Comparison of ENCODE assay signal across 8 mouse cellular contexts in genomic region chr11:23770510-23770759, GRCm38 (mm10). TPM values are rescaled to one million over a fixed set of nuclear protein-coding genes. Genes with fewer than 3 reads are reported as not detected.
DNase-seq lines count a peak whose midpoint lies in the region; ATAC-seq and TF ChIP-seq lines count a peak whose summit lies in the region.

No protein-coding gene starts in this region.

- TF ChIP-seq CTCF in Patski (IDR thresholded peaks at IDR 0.05): no peak

- peak overlapping the region; percentile 92 for H3K9ac ChIP-seq in heart, embryonic 16.5 days (ENCODE audit: low read length)
- peak overlapping the region; percentile 72 for H3K9ac ChIP-seq in midbrain, embryonic 11.5 days (ENCODE audit: low read length)

- peaks cover 6% of the 10 kb centered on the region; the same call in 1 of the 2 replicates for H3K4me1 ChIP-seq in heart, embryonic 16.5 days (ENCODE audit: control insufficient read depth, insufficient read depth, low read length)
- peaks cover 12% of the 10 kb centered on the region for H3K4me1 ChIP-seq in hindbrain, embryonic 10.5 days (replicated peaks)
- H3K4me1 ChIP-seq in midbrain, embryonic 11.5 days (ENCODE audit: control insufficient read depth, insufficient read depth, low read length): peaks cover 2% of the 10 kb centered on the region; the same call in 1 of the 2 replicates

- POLR2A ChIA-PET in Patski (lab: Charles Lee): interaction anchor here (1.2 kb wide), 1 partner anchor 105 kb away, joined by 3 read pairs; the partner anchor contains the start of genes Pex13 and Pus10

- in situ Hi-C loops in Patski (cut with MboI; ENCODE audit: low pct_unique_long_range_greater_than_20kb): loop anchor here (25.0 kb wide), 1 partner anchor 783 kb away; the partner anchor contains the start of genes Cct4, Commd1 and Gm28048

- no peak for ATAC-seq in heart, embryonic 16.5 days (replicated peaks; ENCODE audit: extremely low read depth, insufficient read depth, low FRiP score)
- peak; percentile 1 for ATAC-seq in Patski
- no peak for ATAC-seq in midbrain, embryonic 11.5 days (ENCODE audit: low FRiP score)

- no peaks in the 10 kb centered on the region for H3K27me3 ChIP-seq in heart, embryonic 16.5 days (ENCODE audit: control insufficient read depth, insufficient read depth, low read length)
- H3K27me3 ChIP-seq in Patski: no peaks in the 10 kb centered on the region
- H3K27me3 ChIP-seq in hindbrain, embryonic 10.5 days (ENCODE audit: insufficient read depth, poor library complexity, severe bottlenecking): peaks cover 21% of the 10 kb centered on the region
- no peaks in the 10 kb centered on the region for H3K27me3 ChIP-seq in midbrain, embryonic 11.5 days (ENCODE audit: control insufficient read depth, insufficient read depth, low read length)

- H3K36me3 ChIP-seq in heart, embryonic 16.5 days (ENCODE audit: control insufficient read depth, insufficient read depth): no peaks in the 10 kb centered on the region
- no peaks in the 10 kb centered on the region for H3K36me3 ChIP-seq in hindbrain, embryonic 10.5 days
- H3K36me3 ChIP-seq in midbrain, embryonic 11.5 days (ENCODE audit: control insufficient read depth, insufficient read depth, low read length): no peaks in the 10 kb centered on the region

- H3K4me3 ChIP-seq in heart, embryonic 16.5 days (ENCODE audit: low read length): peak overlapping the region; percentile 86
- H3K4me3 ChIP-seq in hindbrain, embryonic 10.5 days: peak overlapping the region; percentile 80
- H3K4me3 ChIP-seq in midbrain, embryonic 11.5 days (ENCODE audit: low read depth, low read length): peak overlapping the region; percentile 49

- CTCF ChIA-PET in Patski (lab: Charles Lee): interaction anchor here (1.1 to 1.4 kb wide), 2 partner anchors 92 to 113 kb away, joined by 3 to 5 read pairs; no protein-coding TSS in a partner anchor

- no peak for DNase-seq in heart, adult 18-20 months
- no peak for DNase-seq in Patski (ENCODE audit: low read depth, low spot score)
- no peak for DNase-seq in hindbrain, embryonic 10.5 days (ENCODE audit: low spot score)
- no peak for DNase-seq in midbrain, embryonic 11.5 days (ENCODE audit: low spot score, missing footprints)
- no peak for DNase-seq in urinary bladder, postnatal 36 days (ENCODE audit: low spot score in 2 of 2)
- DNase-seq in yolk sac, embryonic 10.5 days (ENCODE audit: low spot score): no peak
- no peak for DNase-seq in cerebellum, adult 8-10 months

- H3K9me3 ChIP-seq in heart, embryonic 16.5 days (replicated peaks; ENCODE audit: control insufficient read depth, low read length): no peaks in the 10 kb centered on the region
- peaks cover 5% of the 10 kb centered on the region; the same call in 1 of the 2 replicates for H3K9me3 ChIP-seq in hindbrain, embryonic 10.5 days
- no peaks in the 10 kb centered on the region for H3K9me3 ChIP-seq in midbrain, embryonic 11.5 days (ENCODE audit: control insufficient read depth, low read length)

- H3K4me2 ChIP-seq in heart, embryonic 16.5 days (ENCODE audit: low read depth, low read length): peak overlapping the region; percentile 69
- peak overlapping the region; percentile 90 for H3K4me2 ChIP-seq in midbrain, embryonic 11.5 days

- H3K27ac ChIP-seq in heart, embryonic 16.5 days (ENCODE audit: low read length): peak overlapping the region; percentile 99
- peak overlapping the region; percentile 94 for H3K27ac ChIP-seq in hindbrain, embryonic 10.5 days
- H3K27ac ChIP-seq in midbrain, embryonic 11.5 days (ENCODE audit: low read depth, low read length): peak overlapping the region; percentile 42

- WGBS in heart, embryonic 16.5 days: under 1% methylated on average over 24 of the region's 24 CpGs
- WGBS in hindbrain, embryonic 10.5 days: under 1% methylated on average over 24 of the region's 24 CpGs
- WGBS in midbrain, embryonic 11.5 days: 0% methylated on average over 24 of the region's 24 CpGs

RNA-seq across cellular contexts. Expression of gene Rel, which starts 0.3 kb away (rescaled TPM):
- polyA plus RNA-seq in heart, embryonic 16.5 days (2015; fragmentation: Nextera tagmentation; extraction: Ambion mirVana): 1.5 and 1.6 TPM in 2 replicates
- 1 to 10 TPM; 5.7 to 7.7 TPM for total RNA-seq in heart, adult 18-20 months (2021)
- polyA plus RNA-seq in Patski (2021): 5.6 TPM
- 0.35 and 0.58 TPM in 2 replicates for polyA plus RNA-seq in hindbrain, embryonic 10.5 days (2016; fragmentation: Nextera tagmentation; extraction: Ambion mirVana)
- 0.39 and 0.64 TPM in 2 replicates for polyA plus RNA-seq in midbrain, embryonic 11.5 days (2014; fragmentation: Nextera tagmentation; extraction: Ambion mirVana)

Comparison
In these comparisons a context has a peak if more than half of its experiments do, and no peak if none do; other contexts are left out.
1. H3K27ac ChIP-seq: peak in every context shown above with its lines; median percentile 99 in heart, embryonic 16.5 days; 94 in hindbrain, embryonic 10.5 days; 42 in midbrain, embryonic 11.5 days.